Mouse (Mus musculus) spleen, postnatal 0 days (tissue): ENCODE results near the gene Atp8b2. TPM values are rescaled to one million over a fixed set of nuclear protein-coding genes. Genes with fewer than 3 reads are reported as not detected.

Experiments
- polyA plus RNA-seq: library from polyadenylated mRNA; unstranded; fragments of >200 nt; fragmentation: Nextera tagmentation; extraction: Ambion mirVana; gene quantifications from 2 replicates; pipeline ENCODE4 v1.2.1, GENCODE M21; 2015

Gene Atp8b2
- polyA plus RNA-seq: 4.0 and 4.4 TPM in 2 replicates

GRCm38 (mm10) chr3:89963221-89963763, at the start of gene Atp8b2:
Atp8b2 (minus strand) TSS chr3:89963508.

DNA sequence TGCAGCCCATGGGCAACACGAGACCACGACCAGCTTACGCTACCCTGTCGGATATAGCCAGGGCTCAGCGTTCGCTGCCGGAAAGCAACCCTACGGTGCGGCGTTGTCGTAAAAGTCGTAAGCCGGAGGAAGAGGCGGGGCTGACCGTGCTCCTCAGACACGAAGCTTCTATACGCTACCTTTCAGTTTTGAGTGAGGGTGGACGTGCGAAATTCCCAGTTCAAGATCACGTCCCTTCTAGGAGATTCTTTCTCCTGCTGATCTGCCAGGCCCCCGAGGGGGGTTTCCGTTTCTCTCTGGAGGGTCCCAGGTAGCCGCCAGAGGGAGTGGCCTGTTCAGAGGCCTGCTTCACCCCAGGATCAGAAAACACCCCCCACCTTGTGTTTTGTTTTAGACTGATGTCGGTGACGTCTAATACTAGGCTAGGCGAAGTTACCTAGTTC, 35.3 kb upstream of the Atp8b2 start, which contains the start of gene Hax1:
Gene Hax1, minus strand, starts transcription at position 169 of the 443 bp plus-strand sequence.

GRCm38 (mm10) chr3:89912543-89913391, 50.5 kb downstream of the Atp8b2 start, which contains the start of gene Il6ra:
Il6ra (minus strand) TSS chr3:89913196.

Other genes with a start within 250 kb of the Atp8b2 start
- 11.0 and 14.2 TPM in 2 replicates for gene Adar, start 248.5 kb downstream of the Atp8b2 start, polyA plus RNA-seq
- gene Chrnb2, start 198.9 kb downstream of the Atp8b2 start, polyA plus RNA-seq: 0.43 and 0.55 TPM in 2 replicates
- 9.1 and 12.2 TPM in 2 replicates for gene Ube2q1, start 189.9 kb downstream of the Atp8b2 start, polyA plus RNA-seq
- gene She, start 132.1 kb downstream of the Atp8b2 start, polyA plus RNA-seq: 1.9 and 2.0 TPM in 2 replicates
- 7.7 and 9.1 TPM in 2 replicates for gene Il6ra, start 50.3 kb downstream of the Atp8b2 start, polyA plus RNA-seq
- gene Hax1, start 35.3 kb upstream of the Atp8b2 start, polyA plus RNA-seq: 78.6 and 79.3 TPM in 2 replicates
- 74.6 and 88.3 TPM in 2 replicates for gene 4933434E20Rik, start 88.1 kb upstream of the Atp8b2 start, polyA plus RNA-seq
- gene Ubap2l, start 89.1 kb upstream of the Atp8b2 start, polyA plus RNA-seq: 113 and 124 TPM in 2 replicates
- 260 and 296 TPM in 2 replicates for gene Tpm3, start 109.1 kb upstream of the Atp8b2 start, polyA plus RNA-seq
- gene Nup210l, start 140.6 kb upstream of the Atp8b2 start, polyA plus RNA-seq: 0.07 and 0.12 TPM in 2 replicates